12 mouse cellular contexts compared by ENCODE assay signal in the genomic region with DNA sequence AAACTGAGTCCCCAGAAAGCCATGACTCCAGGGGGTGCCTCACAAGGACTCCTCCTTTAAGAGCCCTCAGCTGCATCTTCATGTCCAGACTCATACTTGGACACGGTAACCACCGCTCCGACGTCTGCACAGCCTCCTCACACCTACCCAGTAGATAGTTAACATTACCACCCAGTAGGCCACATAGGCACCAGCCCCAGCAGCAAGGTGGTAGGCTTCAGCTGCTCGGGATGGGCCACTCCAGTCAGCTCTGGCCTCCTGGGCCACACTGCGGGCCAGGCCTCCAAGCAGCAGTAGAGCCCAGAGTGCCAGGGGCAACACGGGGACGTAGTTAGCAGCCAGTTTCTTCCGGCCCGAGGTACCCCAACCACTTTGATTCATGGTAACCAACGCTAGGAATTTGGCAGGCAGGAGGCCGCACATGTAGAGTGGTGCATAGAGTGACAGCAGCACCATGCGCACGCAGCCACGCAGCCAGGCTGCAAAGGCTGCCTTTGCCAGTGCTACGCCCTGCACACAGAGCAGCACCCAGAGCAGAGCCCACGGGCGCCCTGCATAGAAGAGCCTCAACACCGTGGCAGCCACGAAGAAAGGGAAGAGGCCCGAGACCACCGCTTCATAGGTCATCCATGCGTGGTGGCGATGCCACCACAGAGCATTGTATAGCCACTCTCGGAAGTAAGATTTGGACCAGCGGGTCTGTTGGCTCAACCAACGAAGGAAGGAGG. TPM values are rescaled to one million over a fixed set of nuclear protein-coding genes. Genes with fewer than 3 reads are reported as not detected.
DNase-seq lines count a peak whose midpoint lies in the region; ATAC-seq and TF ChIP-seq lines count a peak whose summit lies in the region.
"Had no signal": no experiment of that assay in that cellular context is flagged by ENCODE, and none has a peak within 500 bp of the region (broad histone marks: within the 10 kb centered on the region; RNA-seq: fewer than 3 reads in every experiment).

No protein-coding gene starts in this region.

- 69% methylated on average over 27 of the region's 27 CpGs for WGBS in heart, embryonic 16.5 days
- WGBS in limb, embryonic 15.5 days = 72% methylated on average over 27 of the region's 27 CpGs

- peaks cover 8% of the 10 kb centered on the region for H3K36me3 ChIP-seq in heart, embryonic 16.5 days (ENCODE audit: control insufficient read depth, insufficient read depth)
- no peaks in the 10 kb centered on the region for H3K36me3 ChIP-seq in testis, adult 2 months (ENCODE audit: control insufficient read depth, insufficient read depth, low read length)
- H3K36me3 ChIP-seq in limb, embryonic 15.5 days = peaks cover 40% of the 10 kb centered on the region

- no peaks in the 10 kb centered on the region for H3K4me1 ChIP-seq in heart, embryonic 16.5 days (ENCODE audit: control insufficient read depth, insufficient read depth, low read length)
- peaks cover 4% of the 10 kb centered on the region for H3K4me1 ChIP-seq in testis, adult 2 months (ENCODE audit: control insufficient read depth, insufficient read depth, low read length)
- peaks cover under 1% of the 10 kb centered on the region; the same call in 1 of the 2 replicates for H3K4me1 ChIP-seq in limb, embryonic 15.5 days

- no peak for TF ChIP-seq CTCF in testis, adult 2 months (IDR thresholded peaks at IDR 0.05; ENCODE audit: control insufficient read depth, insufficient read depth, insufficient replicate concordance, low read depth, low read length)

- TF ChIP-seq POLR2A in testis, adult 2 months (IDR thresholded peaks at IDR 0.05; ENCODE audit: control insufficient read depth, low read depth, low read length) = no peak

- DNase-seq in heart, postnatal 14 days = no peak
- no peak for DNase-seq in testis, postnatal 14 days (ENCODE audit: low spot score)
- DNase-seq in thymus, postnatal 36 days = no peak
- no peak for DNase-seq in retina, postnatal 1 day
- no peak for DNase-seq in layer of hippocampus, adult 18-20 months (ENCODE audit: low spot score in 2 of 2)
- DNase-seq: right cerebral cortex, postnatal 25 days had no signal

- H3K27ac ChIP-seq in heart, embryonic 16.5 days (ENCODE audit: low read length) = no peak overlapping the region
- no peak overlapping the region for H3K27ac ChIP-seq in testis, adult 2 months (ENCODE audit: control insufficient read depth, insufficient read depth, low read depth, low read length)
- no peak overlapping the region for H3K27ac ChIP-seq in limb, embryonic 15.5 days

- ATAC-seq in heart, embryonic 16.5 days (replicated peaks; ENCODE audit: extremely low read depth, insufficient read depth, low FRiP score) = peak; percentile 25; the same call in 1 of the 2 replicates
- peak; percentile 50; the same call in 1 of the 2 replicates for ATAC-seq in limb, embryonic 15.5 days (ENCODE audit: insufficient number of reproducible peaks, low FRiP score, low TSS enrichment, low read depth)

- no peak overlapping the region for H3K4me3 ChIP-seq in heart, embryonic 16.5 days (ENCODE audit: low read length)
- peak overlapping the region; percentile 60 for H3K4me3 ChIP-seq in testis, adult 2 months (ENCODE audit: control insufficient read depth, low read depth, low read length)
- H3K4me3 ChIP-seq in limb, embryonic 15.5 days = no peak overlapping the region
- H3K4me3 ChIP-seq: megakaryocyte, embryonic 14.5 days had no signal

- H3K4me2 ChIP-seq in heart, embryonic 16.5 days (ENCODE audit: low read depth, low read length) = no peak overlapping the region
- no peak overlapping the region for H3K4me2 ChIP-seq in limb, embryonic 15.5 days

- no peaks in the 10 kb centered on the region for H3K9me3 ChIP-seq in heart, embryonic 16.5 days (replicated peaks; ENCODE audit: control insufficient read depth, low read length)
- H3K9me3 ChIP-seq in limb, embryonic 15.5 days = no peaks in the 10 kb centered on the region
- H3K9me3 ChIP-seq: megakaryocyte, embryonic 14.5 days had no signal

- H3K9ac ChIP-seq in heart, embryonic 16.5 days (ENCODE audit: low read length) = no peak overlapping the region
- no peak overlapping the region for H3K9ac ChIP-seq in limb, embryonic 15.5 days

- intact Hi-C loops in heart, postnatal 14 days (cut with DNase I) = no loop called here

- H3K27me3 ChIP-seq in heart, embryonic 16.5 days (ENCODE audit: control insufficient read depth, insufficient read depth, low read length) = no peaks in the 10 kb centered on the region
- no peaks in the 10 kb centered on the region for H3K27me3 ChIP-seq in testis, adult 2 months (ENCODE audit: control insufficient read depth, insufficient read depth, low read length)
- H3K27me3 ChIP-seq in limb, embryonic 15.5 days = no peaks in the 10 kb centered on the region
- H3K27me3 ChIP-seq: megakaryocyte, embryonic 14.5 days had no signal

RNA-seq across cellular contexts. Expression of a gene that starts 11.3 kb away (rescaled TPM):
- 0.98 and 1.2 TPM in 2 replicates for polyA plus RNA-seq in heart, embryonic 16.5 days (2015; fragmentation: Nextera tagmentation; extraction: Ambion mirVana)
- under 1 TPM; 0.69 to 0.98 TPM for total RNA-seq in heart, postnatal 14 days (2021)
- not detected in 2 replicates for polyA plus RNA-seq in testis, adult 2 months (2012; rRNA removed)
- polyA plus RNA-seq in limb, embryonic 15.5 days (2015; fragmentation: Nextera tagmentation; extraction: Ambion mirVana) = 1.6 and 2.0 TPM in 2 replicates
- total RNA-seq in layer of hippocampus, adult 18-20 months (2021) = under 1 TPM; 0.20 to 0.67 TPM

RNA-seq across cellular contexts. Expression of a gene that starts 16.7 kb away (rescaled TPM):
- 17.4 and 23.6 TPM in 2 replicates for polyA plus RNA-seq in heart, embryonic 16.5 days (2015; fragmentation: Nextera tagmentation; extraction: Ambion mirVana)
- 10 to 100 TPM; 14.9 to 23.6 TPM for total RNA-seq in heart, postnatal 14 days (2021)
- polyA plus RNA-seq in testis, adult 2 months (2012; rRNA removed) = 148 and 156 TPM in 2 replicates
- polyA plus RNA-seq in limb, embryonic 15.5 days (2015; fragmentation: Nextera tagmentation; extraction: Ambion mirVana) = 25.3 and 36.6 TPM in 2 replicates
- total RNA-seq in layer of hippocampus, adult 18-20 months (2021) = 10 to 100 TPM; 64.4 to 80.9 TPM

RNA-seq across cellular contexts. Expression of a gene that starts 40.0 kb away (rescaled TPM):
- 0.21 and 0.40 TPM in 2 replicates for polyA plus RNA-seq in heart, embryonic 16.5 days (2015; fragmentation: Nextera tagmentation; extraction: Ambion mirVana)
- total RNA-seq in heart, postnatal 14 days (2021) = not detected
- polyA plus RNA-seq in testis, adult 2 months (2012; rRNA removed) = not detected in 2 replicates
- 0.33 and 0.91 TPM in 2 replicates for polyA plus RNA-seq in limb, embryonic 15.5 days (2015; fragmentation: Nextera tagmentation; extraction: Ambion mirVana)
- total RNA-seq in layer of hippocampus, adult 18-20 months (2021) = not detected
- total RNA-seq: adrenal gland, adult 18-20 months had no signal

RNA-seq across cellular contexts. Expression of a gene that starts 43.9 kb away (rescaled TPM):
- 0.21 and 0.33 TPM in 2 replicates for polyA plus RNA-seq in heart, embryonic 16.5 days (2015; fragmentation: Nextera tagmentation; extraction: Ambion mirVana)
- under 1 TPM in 1 of 2 experiments, not detected in 1; 0.20 TPM for total RNA-seq in heart, postnatal 14 days (2021)
- not detected in 2 replicates for polyA plus RNA-seq in testis, adult 2 months (2012; rRNA removed)
- 0.38 and 0.52 TPM in 2 replicates for polyA plus RNA-seq in limb, embryonic 15.5 days (2015; fragmentation: Nextera tagmentation; extraction: Ambion mirVana)
- not detected for total RNA-seq in layer of hippocampus, adult 18-20 months (2021)
- total RNA-seq: adrenal gland, adult 18-20 months had no signal

RNA-seq across cellular contexts. Expression of a gene that starts 44.0 kb away (rescaled TPM):
- not detected in 2 replicates for polyA plus RNA-seq in heart, embryonic 16.5 days (2015; fragmentation: Nextera tagmentation; extraction: Ambion mirVana)
- total RNA-seq in heart, postnatal 14 days (2021) = not detected
- polyA plus RNA-seq in testis, adult 2 months (2012; rRNA removed) = not detected in 2 replicates
- not detected in 2 replicates for polyA plus RNA-seq in limb, embryonic 15.5 days (2015; fragmentation: Nextera tagmentation; extraction: Ambion mirVana)
- total RNA-seq in layer of hippocampus, adult 18-20 months (2021) = not detected
- total RNA-seq: adrenal gland, adult 18-20 months had no signal
- polyA plus RNA-seq: gonadal fat pad, adult 2 months had no signal
